Mouse (Mus musculus) yolk sac, embryonic 10.5 days (tissue): ENCODE results near the gene Olfr1.

ENCODE experiments used
- DNase-seq: peaks from one replicate; pipeline ENCODE4 v3.0.0-alpha.2; 2017; ENCODE audit warnings: low spot score

Gene Olfr1

DNA sequence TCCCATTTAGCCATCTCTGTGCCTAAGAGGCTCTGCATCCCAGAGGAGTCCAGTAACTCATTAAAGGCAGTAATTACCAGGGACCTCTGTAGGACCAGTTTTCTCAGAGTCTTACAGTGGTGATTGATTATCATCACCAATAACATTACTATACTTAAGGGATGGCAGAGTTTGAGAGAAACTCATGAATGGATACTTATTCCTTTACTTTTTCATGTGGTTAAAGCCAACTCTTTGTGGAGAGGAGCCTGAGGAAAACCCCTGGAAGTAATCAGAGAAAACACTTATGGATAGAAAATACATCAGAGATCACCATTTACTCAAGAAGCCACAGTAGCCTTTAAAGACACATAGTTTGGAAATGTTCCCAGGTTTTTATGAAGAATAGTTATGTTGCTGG is at the start of gene Olfr1:
Gene Olfr1 (minus strand): TSS at position 101 of the 400 bp plus-strand sequence.
- DNase-seq = no peak

DNA sequence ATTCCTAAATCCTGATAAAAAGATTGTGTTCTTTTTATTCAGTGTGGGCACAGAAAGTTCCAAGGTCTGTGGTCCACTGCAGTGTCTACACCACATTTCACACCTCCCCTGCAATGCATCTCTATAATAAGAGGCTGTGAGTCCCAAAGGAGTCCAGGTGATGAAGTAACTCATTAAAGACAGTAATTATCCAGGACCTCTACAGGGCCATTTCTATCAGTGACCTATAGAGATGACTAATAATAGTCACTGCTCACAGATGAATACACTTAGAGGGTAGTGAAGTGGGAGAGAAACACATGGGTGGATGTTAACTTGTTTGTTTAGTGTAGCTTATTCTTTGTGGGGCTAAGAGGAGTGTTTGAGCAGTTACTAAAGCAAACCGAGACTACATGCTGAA is 29.0 kb upstream of the Olfr1 start, which contains the start of gene Olfr378:
Gene Olfr378 (minus strand): TSS at position 101 of the 400 bp plus-strand sequence.
- no peak for DNase-seq

DNA sequence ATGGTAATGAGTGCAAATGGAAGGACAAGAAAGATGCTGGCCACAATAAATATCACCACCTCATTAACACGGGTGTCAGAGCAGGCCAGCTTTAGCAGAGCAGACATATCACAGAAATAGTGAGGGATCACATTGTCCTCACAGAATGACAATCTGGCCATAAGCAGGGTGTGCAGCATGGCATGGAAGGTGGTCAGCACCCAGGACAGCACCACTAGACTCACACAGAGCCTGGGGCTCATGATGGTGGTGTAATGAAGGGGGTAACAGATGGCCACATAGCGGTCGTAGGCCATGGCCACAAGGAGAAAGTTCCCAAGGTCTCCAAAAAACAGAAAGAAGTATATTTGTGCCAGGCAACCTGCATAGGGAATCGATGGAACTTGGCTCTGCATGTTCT is 4.0 kb downstream of the Olfr1 start:
- DNase-seq = no peak

DNA sequence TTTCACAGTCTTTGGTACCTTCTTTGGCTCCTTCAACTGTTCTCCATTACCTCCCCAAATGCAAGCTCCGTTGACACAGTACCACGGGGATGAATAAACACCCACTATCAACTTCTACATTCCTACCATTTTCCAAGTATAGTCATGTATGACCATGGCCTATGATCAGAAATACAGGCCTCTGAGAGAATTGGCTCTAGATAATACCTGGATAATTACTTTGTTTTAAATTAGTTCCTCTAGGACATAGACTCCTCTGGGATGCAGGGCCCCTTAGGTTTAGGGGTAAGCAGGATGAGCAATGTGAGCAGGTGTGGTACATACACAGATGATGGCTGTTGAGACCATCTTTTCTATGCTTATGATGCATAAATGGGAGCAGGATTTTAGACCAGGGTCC is 28.5 kb downstream of the Olfr1 start, which contains the start of gene Olfr376:
Gene Olfr376 (plus strand): TSS at position 301 of the 400 bp plus-strand sequence.
- no peak for DNase-seq

DNA sequence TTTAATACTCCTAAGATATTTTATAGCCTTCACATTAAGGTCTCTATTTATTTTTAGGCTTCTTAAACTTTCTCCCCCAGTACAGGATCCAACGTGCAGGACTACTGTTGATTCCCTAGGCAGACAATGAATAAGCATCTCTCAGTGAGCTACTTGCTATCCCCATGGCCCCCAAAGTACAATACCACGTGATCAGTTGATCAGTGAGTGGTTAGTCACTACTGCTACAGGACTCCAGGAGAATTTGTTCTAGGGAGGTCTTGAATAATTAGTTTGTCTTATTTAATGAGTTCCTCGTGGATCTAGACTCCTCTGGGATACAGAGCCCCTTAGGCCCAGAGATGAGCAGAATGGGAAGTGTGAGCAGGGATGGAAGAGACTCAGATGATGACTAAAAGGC is 48.9 kb downstream of the Olfr1 start, which contains the start of gene Olfr20:
Gene Olfr20 (plus strand): TSS at position 301 of the 400 bp plus-strand sequence.
- no peak for DNase-seq
